Mouse (Mus musculus) kidney, postnatal 10 days (tissue): ENCODE measurements at regions not wholly inside any gene's neighbourhood (a gene's known extent, or its start where the extent isn't known, plus 50 kb on each side); places are given as distances from the start of the nearest gene placed in this dataset.
A peak's percentile ranks its signal among the peaks of the same experiment; 100 is the strongest.

Experiments
- DNase-seq: peaks from one replicate; pipeline ENCODE4 v3.0.0; 2021; ENCODE audit warnings: mixed read lengths

- DNase-seq, result peak; percentile 9
Measured at GRCm38 (mm10) chr8:74555434-74555833, 317.5 kb upstream of the Isx start.

DNA sequence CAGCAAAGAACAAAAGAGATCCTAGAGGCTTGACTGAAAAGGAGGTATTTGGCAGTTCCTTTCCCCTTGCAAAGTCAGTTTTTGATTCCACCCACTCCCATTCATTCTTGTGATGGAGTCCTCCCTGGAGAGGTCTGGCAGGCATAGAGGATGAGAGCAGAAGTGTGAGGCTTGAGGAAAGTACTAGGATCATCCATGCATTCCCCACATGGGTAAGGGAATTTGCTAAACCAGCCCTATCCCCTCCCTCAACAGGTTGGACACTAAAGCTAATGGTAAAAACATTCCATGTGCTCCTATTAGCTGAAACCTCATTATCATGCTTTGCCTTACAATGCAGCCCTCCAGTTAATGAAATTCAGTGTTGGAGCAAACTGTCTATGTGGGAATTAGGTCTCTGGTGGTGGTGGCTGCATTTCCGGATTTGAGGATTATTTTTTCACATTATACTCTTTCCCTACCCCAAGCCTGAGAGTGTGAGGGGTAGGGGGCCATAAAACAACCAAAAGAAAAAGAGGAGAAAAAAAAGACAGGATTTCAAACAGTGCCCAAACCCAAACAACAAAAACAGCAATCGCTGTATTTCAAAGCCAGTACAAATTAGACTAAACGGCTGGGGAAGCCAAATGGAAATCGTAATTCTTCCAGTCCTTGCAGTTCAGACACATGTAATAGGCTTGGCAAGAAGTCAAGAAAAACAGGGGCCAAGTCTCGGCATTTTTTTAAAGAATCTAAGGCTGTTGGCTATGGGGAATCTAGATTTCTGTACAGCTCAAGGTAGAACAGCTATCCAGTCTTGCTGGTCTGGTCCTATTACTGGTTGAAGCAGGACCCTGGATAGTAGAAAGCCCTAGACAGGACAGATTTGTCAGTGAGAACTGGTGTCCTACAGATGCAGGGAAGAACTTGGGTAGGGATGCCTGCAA is 315.2 kb upstream of the Isx start:
- peak; percentile 21 for DNase-seq

- DNase-seq, result no peak
Measured at GRCm38 (mm10) chr8:74561040-74561439, 311.9 kb upstream of the Isx start.
